Mouse (Mus musculus) kidney, adult 2 months (tissue): ENCODE measurements at regions not wholly inside any gene's neighbourhood (a gene's known extent, or its start where the extent isn't known, plus 50 kb on each side); places are given as distances from the start of the nearest gene placed in this dataset.

Experiments used
- CTCF ChIP-seq: fragments of 200-500 bp; conservative IDR thresholded peaks from 2 replicates; pipeline ENCODE4 v1.5.1; 2011; ENCODE audit warnings: low read depth, mild to moderate bottlenecking, control low read depth, low read length, moderate library complexity, mixed read lengths; ENCODE audit not compliant: insufficient read depth, insufficient read length
- POLR2A ChIP-seq: fragments of 200-500 bp; IDR thresholded peaks from one replicate; pipeline ENCODE4 v1.6.1; 2011; ENCODE audit warnings: low read depth, low read length, control low read depth

GRCm38 (mm10) chr5:12209631-12210030 lies 173.6 kb upstream of the Sema3d start:
- TF ChIP-seq POLR2A = no peak
- TF ChIP-seq CTCF = no peak
